Comparison of ENCODE assay signal across 7 mouse cellular contexts in the genomic region with DNA sequence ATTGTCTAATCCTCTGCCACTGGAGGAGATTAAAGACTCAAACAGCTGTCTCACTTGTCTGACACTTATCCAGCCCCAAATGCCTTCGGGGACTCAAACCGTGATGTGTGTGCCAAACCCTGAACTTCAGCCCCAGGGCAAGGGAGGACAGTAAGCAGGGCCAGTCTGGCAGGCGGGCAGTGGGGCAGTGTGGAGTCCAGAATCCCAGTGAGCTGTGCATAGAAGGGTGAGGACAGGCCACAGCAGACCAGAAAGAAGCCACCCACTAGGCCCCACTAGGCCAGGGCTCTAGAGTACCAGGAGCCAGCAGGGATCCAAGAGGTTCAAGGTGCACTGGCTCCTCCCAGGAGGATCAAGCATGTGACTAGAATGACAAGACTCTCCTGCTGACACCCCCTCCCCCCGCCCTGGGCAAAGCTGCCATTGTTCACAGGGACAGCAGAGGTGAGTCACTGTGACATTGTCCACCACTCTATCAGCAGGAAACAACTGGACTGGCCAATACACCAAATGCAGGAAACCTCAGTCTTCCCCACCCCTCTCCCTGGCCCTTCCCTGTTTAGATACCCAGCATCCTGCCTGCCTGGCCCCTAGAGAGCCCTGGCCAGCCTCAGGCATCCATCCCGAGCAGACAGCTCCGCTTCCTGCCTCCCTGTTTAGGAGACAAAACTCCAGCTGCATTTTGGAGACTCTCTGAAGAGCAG. TPM values are rescaled to one million over a fixed set of nuclear protein-coding genes. Genes with fewer than 3 reads are reported as not detected.
DNase-seq lines count a peak whose midpoint lies in the region; ATAC-seq and TF ChIP-seq lines count a peak whose summit lies in the region.

No protein-coding gene starts in this region.

- no peak for TF ChIP-seq POLR2A in small intestine, adult 2 months (IDR thresholded peaks at IDR 0.05; ENCODE audit: low read depth, low read length)

- H3K4me2 ChIP-seq in heart, embryonic 15.5 days, result no peak overlapping the region

- H3K4me1 ChIP-seq in heart, embryonic 15.5 days (replicated peaks), result peaks cover 62% of the 10 kb centered on the region
- H3K4me1 ChIP-seq in small intestine, adult 2 months (ENCODE audit: control insufficient read depth, insufficient read depth, insufficient read length, low read length), result 0 out of 2 replicates have a peak, but pooled peaks cover 2% of the 10 kb centered on the region

- no peaks in the 10 kb centered on the region for H3K36me3 ChIP-seq in heart, embryonic 15.5 days
- no peaks in the 10 kb centered on the region for H3K36me3 ChIP-seq in small intestine, adult 2 months (ENCODE audit: control insufficient read depth, insufficient read depth, low read length)

- DNase-seq in 416B (ENCODE audit: low read depth), result peak; percentile 97
- peak; percentile 77 for DNase-seq in adipocyte (ENCODE audit: low spot score)
- DNase-seq in kidney, postnatal 36 days, result peak; percentile 86 to 92
- no peak for DNase-seq in cerebellum, adult 11 months
- no peak for DNase-seq in cerebellum, adult 9-10 months

- H3K27ac ChIP-seq in heart, embryonic 15.5 days, result peak overlapping the region; percentile 86
- peak overlapping the region; percentile 13; the same call in 1 of the 2 replicates for H3K27ac ChIP-seq in small intestine, adult 2 months (ENCODE audit: insufficient read depth, low read depth, low read length)

- H3K27me3 ChIP-seq in heart, embryonic 15.5 days, result no peaks in the 10 kb centered on the region
- no peaks in the 10 kb centered on the region for H3K27me3 ChIP-seq in small intestine, adult 2 months (ENCODE audit: control insufficient read depth, insufficient read depth, low read length)

- H3K9me3 ChIP-seq in heart, embryonic 15.5 days (replicated peaks), result no peaks in the 10 kb centered on the region

- no peak for TF ChIP-seq CTCF in small intestine, adult 2 months (IDR thresholded peaks at IDR 0.05; ENCODE audit: extremely low read depth, insufficient read length, insufficient replicate concordance, low read depth, low read length)

- no peak overlapping the region for H3K4me3 ChIP-seq in heart, embryonic 15.5 days
- no peak overlapping the region for H3K4me3 ChIP-seq in small intestine, adult 2 months (ENCODE audit: low read depth, low read length)

- WGBS in heart, embryonic 15.5 days, result 31% methylated on average over 6 of the region's 6 CpGs
- 54% methylated on average over 6 of the region's 6 CpGs for WGBS in small intestine, adult 2 months

- 0 out of 2 replicates have a peak overlapping the region, but pooled peaks have one; percentile 7 for H3K9ac ChIP-seq in heart, embryonic 15.5 days

- peak; percentile 86 for ATAC-seq in heart, embryonic 15.5 days (replicated peaks; ENCODE audit: insufficient number of reproducible peaks, insufficient read depth, low FRiP score, low read depth)

RNA-seq across cellular contexts. Expression of a gene that starts 40.9 kb away (rescaled TPM):
- polyA plus RNA-seq in heart, embryonic 15.5 days (2015; fragmentation: Nextera tagmentation; extraction: Ambion mirVana), result 134 and 142 TPM in 2 replicates
- 15.3 and 20.6 TPM in 2 replicates for polyA plus RNA-seq in small intestine, adult 2 months (2012; rRNA removed)

Comparison
In these comparisons a context has a peak if more than half of its experiments do, and no peak if none do; other contexts are left out.
1. DNase-seq: peak in 416B (single experiment), adipocyte (single experiment) and kidney, postnatal 36 days (2 of 2); none in cerebellum, adult 11 months (single experiment) and cerebellum, adult 9-10 months (single experiment).